Mouse (Mus musculus) stomach, postnatal 0 days (tissue): ENCODE data around the gene Rbp7. TPM values are rescaled to one million over a fixed set of nuclear protein-coding genes. Genes with fewer than 3 reads are reported as not detected.

Experiments used
- ATAC-seq: fragments of 200-750 bp; cut with Nextera tagmentation; 2 replicates; pipeline ENCODE4 v1.8.0; 2017; ENCODE audit not compliant: low FRiP score, low TSS enrichment
- DNase-seq: peaks from one replicate; pipeline ENCODE4 v3.0.0-alpha.2; 2016; ENCODE audit warnings: low spot score
- H3K27ac ChIP-seq: fragments of 300-500 bp; sonication (generic); replicated peaks from 2 replicates; pipeline ENCODE4 v1.5.1; 2014; ENCODE audit warnings: mild to moderate bottlenecking, control low read depth
- H3K27me3 ChIP-seq: fragments of 300-500 bp; sonication (generic); 2 replicates; pipeline ENCODE4 v1.6.1; 2014; ENCODE audit warnings: low read length; ENCODE audit not compliant: control insufficient read depth, insufficient read depth
- H3K36me3 ChIP-seq: fragments of 300-500 bp; sonication (generic); 2 replicates; pipeline ENCODE4 v1.6.1; 2014; ENCODE audit warnings: low read length, mixed read lengths; ENCODE audit not compliant: control insufficient read depth, insufficient read depth
- H3K4me1 ChIP-seq: fragments of 300-500 bp; sonication (generic); replicated peaks from 2 replicates; pipeline ENCODE4 v1.6.1; 2014; ENCODE audit warnings: antibody characterized with exemption; ENCODE audit not compliant: control insufficient read depth, insufficient read depth
- H3K4me2 ChIP-seq: fragments of 300-500 bp; sonication (generic); replicated peaks from 2 replicates; pipeline ENCODE4 v1.6.1; 2014; ENCODE audit warnings: low read depth, mild to moderate bottlenecking, control low read depth, moderate library complexity
- H3K4me3 ChIP-seq: fragments of 300-500 bp; sonication (generic); 2 replicates; pipeline ENCODE4 v1.5.1; 2014; ENCODE audit warnings: low read depth, low read length, control low read depth
- H3K9ac ChIP-seq: fragments of 300-500 bp; sonication (generic); 2 replicates; pipeline ENCODE4 v1.6.1; 2014; ENCODE audit warnings: mild to moderate bottlenecking, low read length, control low read depth, mixed read lengths
- H3K9me3 ChIP-seq: fragments of 300-500 bp; sonication (generic); 2 replicates; pipeline ENCODE4 v1.6.1; 2016; ENCODE audit warnings: low read length; ENCODE audit not compliant: control insufficient read depth
- CTCF ChIP-seq: IDR thresholded peaks from 2 replicates; pipeline ENCODE4 v1.5.1; 2016; ENCODE audit warnings: antibody characterized with exemption, low read depth, mild to moderate bottlenecking, moderate library complexity
- EP300 ChIP-seq: optimal IDR thresholded peaks from 2 replicates; pipeline ENCODE3; 2016; ENCODE audit warnings: antibody characterized with exemption
- WGBS: fragments of 180-500 bp; shearing (Covaris S2); extraction: QIAGEN DNeasy Blood & Tissue Kit; methylation state at CpG from one replicate; pipeline ENCODE4 v1.1.7; 2014; 5-methylcytosine and 5-hydroxymethylcytosine counted together
- polyA plus RNA-seq: library from polyadenylated mRNA; unstranded; fragments of >200 nt; fragmentation: Nextera tagmentation; extraction: Ambion mirVana; gene quantifications from 2 replicates; pipeline ENCODE4 v1.2.1, GENCODE M21; 2015

Rbp7 gene
- polyA plus RNA-seq, 1 experiment from 2014 or later: 7.7 TPM

GRCm38 (mm10) chr4:149477078-149477477 lies 22.3 kb upstream of the Rbp7 start, which contains the start of gene Tmem274:
TSS of gene Tmem274 (plus strand) at chr4:149477378.
- Histone ChIP-seq H3K27ac (no peak within 1 kb of the TSS), H3K9me3 (no peaks in the 10 kb centered on the region), H3K4me2 (no peak within 1 kb of the TSS), H3K27me3 (no peaks in the 10 kb centered on the region), H3K9ac (no peak within 1 kb of the TSS), H3K4me3 (no peak within 1 kb of the TSS), H3K36me3 (no peaks in the 10 kb centered on the region), H3K4me1 (no peaks in the 10 kb centered on the region)
- TF ChIP-seq EP300 (no peak), CTCF (no peak)
- WGBS: 86% methylated on average over 11 of the region's 11 CpGs
- ATAC-seq (no peak), DNase-seq (no peak)

GRCm38 (mm10) chr4:149475096-149475495 lies 20.3 kb upstream of the Rbp7 start:
- no peaks in the 10 kb centered on the region for H3K9me3 ChIP-seq
- WGBS: 64% methylated on average over 7 of the region's 7 CpGs
- H3K9ac ChIP-seq: no peak overlapping the region
- no peaks in the 10 kb centered on the region; the same call in 1 of the 2 replicates for H3K36me3 ChIP-seq
- H3K4me2 ChIP-seq: no peak overlapping the region
- H3K4me1 ChIP-seq: no peaks in the 10 kb centered on the region
- H3K4me3 ChIP-seq: no peak overlapping the region
- H3K27me3 ChIP-seq: no peaks in the 10 kb centered on the region
- DNase-seq: no peak
- ATAC-seq: no peak
- no peak overlapping the region for H3K27ac ChIP-seq
- TF ChIP-seq CTCF (no peak), EP300 (no peak)

- Histone ChIP-seq H3K36me3 (no peaks in the 10 kb centered on the region; the same call in 1 of the 2 replicates), H3K4me1 (no peaks in the 10 kb centered on the region), H3K27me3 (no peaks in the 10 kb centered on the region), H3K9ac (no peak overlapping the region), H3K27ac (no peak overlapping the region), H3K9me3 (no peaks in the 10 kb centered on the region), H3K4me2 (no peak overlapping the region), H3K4me3 (no peak overlapping the region)
- DNase-seq (no peak), ATAC-seq (no peak)
- 95% methylated on average over 3 of the region's 3 CpGs for WGBS
- TF ChIP-seq CTCF (no peak), EP300 (no peak)
These were observed 14.8 kb upstream of the Rbp7 start for GRCm38 (mm10) chr4:149469557-149469956.

- DNase-seq (peak; percentile 35), ATAC-seq (no peak)
- TF ChIP-seq CTCF (no peak), EP300 (no peak)
- Histone ChIP-seq H3K4me2 (no peak overlapping the region), H3K4me3 (no peak overlapping the region), H3K27ac (no peak overlapping the region), H3K9ac (no peak overlapping the region), H3K4me1 (no peaks in the 10 kb centered on the region), H3K27me3 (no peaks in the 10 kb centered on the region), H3K9me3 (no peaks in the 10 kb centered on the region), H3K36me3 (no peaks in the 10 kb centered on the region)
- 70% methylated on average over 6 of the region's 6 CpGs for WGBS
These were observed 8.7 kb upstream of the Rbp7 start for GRCm38 (mm10) chr4:149463435-149463950.

GRCm38 (mm10) chr4:149462305-149462971 lies 7.7 kb upstream of the Rbp7 start:
- Histone ChIP-seq H3K4me3 (no peak overlapping the region), H3K9me3 (no peaks in the 10 kb centered on the region), H3K27ac (no peak overlapping the region), H3K9ac (no peak overlapping the region), H3K4me2 (no peak overlapping the region), H3K36me3 (no peaks in the 10 kb centered on the region), H3K27me3 (no peaks in the 10 kb centered on the region), H3K4me1 (no peaks in the 10 kb centered on the region)
- WGBS: 69% methylated on average over 6 of the region's 6 CpGs
- no peak for DNase-seq
- ATAC-seq: no peak
- no peak for TF ChIP-seq EP300
- no peak for TF ChIP-seq CTCF

- Histone ChIP-seq H3K9ac (no peak overlapping the region), H3K36me3 (no peaks in the 10 kb centered on the region), H3K4me2 (no peak overlapping the region), H3K27me3 (no peaks in the 10 kb centered on the region), H3K9me3 (no peaks in the 10 kb centered on the region), H3K4me1 (no peaks in the 10 kb centered on the region), H3K4me3 (no peak overlapping the region), H3K27ac (no peak overlapping the region)
- 48% methylated on average over 6 of the region's 7 CpGs for WGBS
- DNase-seq: no peak
- TF ChIP-seq CTCF: no peak
- no peak for TF ChIP-seq EP300
- ATAC-seq: peak; percentile 14; the same call in 1 of the 2 replicates
These were observed 7.0 kb upstream of the Rbp7 start for GRCm38 (mm10) chr4:149461579-149462304.
